Mouse (Mus musculus) cortical plate, adult 2 months (tissue): ENCODE data around the gene Dnph1.

Experiments used
- CTCF ChIP-seq: fragments of 200-500 bp; IDR thresholded peaks from 2 replicates; pipeline ENCODE4 v1.5.1; 2011; ENCODE audit warnings: mild to moderate bottlenecking, control low read depth, low read length; ENCODE audit not compliant: insufficient read depth; ENCODE audit errors: extremely low read depth
- POLR2A ChIP-seq: fragments of 200-500 bp; IDR thresholded peaks from 2 replicates; pipeline ENCODE4 v1.6.1; 2011; ENCODE audit warnings: mild to moderate bottlenecking, low read length, control low read depth; ENCODE audit not compliant: insufficient read depth; ENCODE audit errors: extremely low read depth

DNA sequence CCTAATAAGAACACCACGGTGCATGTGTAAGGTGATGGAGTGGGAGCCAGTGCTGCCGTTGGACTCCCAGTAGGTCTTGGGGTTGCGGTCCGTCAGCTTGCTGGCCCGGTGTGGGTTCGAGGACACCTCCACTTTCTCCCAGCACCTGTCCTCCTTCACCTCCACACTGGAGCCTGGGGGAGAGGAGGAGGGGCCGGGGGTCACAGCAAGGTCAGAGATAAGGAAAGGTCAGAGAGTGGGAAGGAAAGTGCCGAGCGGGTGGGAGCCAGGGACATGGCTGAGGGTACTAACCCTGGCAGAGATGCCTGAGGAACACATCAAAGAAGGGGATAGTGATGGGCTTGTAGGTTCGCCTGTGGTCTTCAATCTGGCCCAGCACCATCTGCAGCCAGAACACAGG lies 28.6 kb downstream of the Dnph1 start:
- TF ChIP-seq CTCF (no peak), POLR2A (no peak)
